Mouse (Mus musculus) liver, embryonic 15.5 days (tissue): ENCODE measurements around the gene Adamts17. TPM values are rescaled to one million over a fixed set of nuclear protein-coding genes. Genes with fewer than 3 reads are reported as not detected.

Source experiments
- ATAC-seq: fragments of 200-750 bp; cut with Nextera tagmentation; 2 replicates; pipeline ENCODE4 v1.8.0; 2017; ENCODE audit warnings: moderate number of reproducible peaks, mild to moderate bottlenecking, moderate library complexity; ENCODE audit not compliant: insufficient read depth
- H3K27ac ChIP-seq: fragments of 300-500 bp; sonication (generic); replicated peaks from 2 replicates; pipeline ENCODE4 v1.5.1; 2015; ENCODE audit warnings: mild to moderate bottlenecking, inconsistent platforms
- H3K27me3 ChIP-seq: fragments of 300-500 bp; sonication (generic); 2 replicates; pipeline ENCODE4 v1.6.1; 2015; ENCODE audit warnings: mild to moderate bottlenecking, inconsistent platforms
- H3K36me3 ChIP-seq: fragments of 300-500 bp; sonication (generic); replicated peaks from 2 replicates; pipeline ENCODE4 v1.6.1; 2015; ENCODE audit warnings: moderate library complexity, mild to moderate bottlenecking, inconsistent platforms
- H3K4me1 ChIP-seq: fragments of 300-500 bp; sonication (generic); replicated peaks from 2 replicates; pipeline ENCODE4 v1.6.1; 2015; ENCODE audit warnings: inconsistent platforms
- H3K4me2 ChIP-seq: fragments of 300-500 bp; sonication (generic); 2 replicates; pipeline ENCODE4 v1.6.1; 2015; ENCODE audit warnings: moderate library complexity, mild to moderate bottlenecking, inconsistent platforms
- H3K4me3 ChIP-seq: fragments of 300-500 bp; sonication (generic); replicated peaks from 2 replicates; pipeline ENCODE4 v1.5.1; 2015; ENCODE audit warnings: mild to moderate bottlenecking, inconsistent platforms
- H3K9ac ChIP-seq: fragments of 300-500 bp; sonication (generic); 2 replicates; pipeline ENCODE4 v1.6.1; 2015; ENCODE audit warnings: moderate library complexity, mild to moderate bottlenecking, inconsistent platforms
- H3K9me3 ChIP-seq: fragments of 300-500 bp; sonication (generic); replicated peaks from 2 replicates; pipeline ENCODE4 v1.6.1; 2016; ENCODE audit warnings: inconsistent platforms
- WGBS: fragments of 180-500 bp; shearing (Covaris S2); methylation state at CpG from one replicate; pipeline ENCODE4 v1.1.7; 2015; ENCODE audit warnings: mixed read lengths; ENCODE audit not compliant: insufficient replicate concordance; 5-methylcytosine and 5-hydroxymethylcytosine counted together
- polyA plus RNA-seq: library from polyadenylated mRNA; unstranded; fragments of >200 nt; fragmentation: Nextera tagmentation; extraction: Ambion mirVana; gene quantifications from 2 replicates; pipeline ENCODE4 v1.2.1, GENCODE M21; 2015

Adamts17 gene
- polyA plus RNA-seq, 1 experiment from 2014 or later, result 0.12 TPM

GRCm38 (mm10) chr7:66934062-66934461 lies 94.5 kb downstream of the Adamts17 start:
- H3K36me3 ChIP-seq, result no peaks in the 10 kb centered on the region
- H3K27me3 ChIP-seq, result no peaks in the 10 kb centered on the region
- 67% methylated on average over 6 of the region's 6 CpGs for WGBS
- no peak overlapping the region for H3K4me3 ChIP-seq
- H3K4me1 ChIP-seq, result no peaks in the 10 kb centered on the region
- no peaks in the 10 kb centered on the region for H3K9me3 ChIP-seq
- H3K27ac ChIP-seq, result no peak overlapping the region
- H3K9ac ChIP-seq, result no peak overlapping the region
- no peak overlapping the region for H3K4me2 ChIP-seq
- no peak for ATAC-seq

DNA sequence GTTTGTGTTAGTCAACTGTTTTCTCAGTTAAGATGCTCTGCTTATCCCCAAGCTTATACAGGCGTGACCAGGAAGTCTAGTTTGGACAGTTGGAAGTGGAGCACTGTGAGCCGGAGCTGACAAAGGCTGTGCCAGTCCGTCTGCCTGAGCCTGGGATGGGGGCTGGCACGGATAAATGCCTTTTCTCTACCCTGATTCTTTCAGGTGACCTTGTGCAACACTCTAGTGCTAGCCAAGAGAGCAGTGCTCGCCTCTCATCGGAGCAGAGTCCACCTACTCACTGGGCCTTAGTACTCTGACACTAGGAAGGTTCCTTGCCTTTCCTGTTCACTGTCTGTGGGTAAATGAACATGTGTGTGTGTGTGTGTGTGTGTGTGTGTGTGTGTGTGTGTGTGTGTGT lies 95.5 kb downstream of the Adamts17 start:
- no peak overlapping the region for H3K4me3 ChIP-seq
- H3K9ac ChIP-seq, result no peak overlapping the region
- H3K27ac ChIP-seq, result no peak overlapping the region
- no peaks in the 10 kb centered on the region for H3K4me1 ChIP-seq
- H3K27me3 ChIP-seq, result no peaks in the 10 kb centered on the region
- no peak for ATAC-seq
- no peak overlapping the region for H3K4me2 ChIP-seq
- no peaks in the 10 kb centered on the region for H3K9me3 ChIP-seq
- no peaks in the 10 kb centered on the region for H3K36me3 ChIP-seq
- WGBS, result 65% methylated on average over 6 of the region's 6 CpGs

- H3K4me2 ChIP-seq, result no peak overlapping the region
- no peaks in the 10 kb centered on the region for H3K27me3 ChIP-seq
- 60% methylated on average over 8 of the region's 8 CpGs for WGBS
- H3K9me3 ChIP-seq, result no peaks in the 10 kb centered on the region
- no peaks in the 10 kb centered on the region for H3K4me1 ChIP-seq
- no peaks in the 10 kb centered on the region for H3K36me3 ChIP-seq
- no peak overlapping the region for H3K9ac ChIP-seq
- no peak overlapping the region for H3K4me3 ChIP-seq
- H3K27ac ChIP-seq, result no peak overlapping the region
- no peak for ATAC-seq
These were observed 96.7 kb downstream of the Adamts17 start for GRCm38 (mm10) chr7:66936042-66936755.

- ATAC-seq, result no peak
- Histone ChIP-seq H3K27ac (no peak overlapping the region), H3K27me3 (no peaks in the 10 kb centered on the region), H3K36me3 (no peaks in the 10 kb centered on the region), H3K9me3 (no peaks in the 10 kb centered on the region), H3K4me2 (no peak overlapping the region), H3K4me3 (no peak overlapping the region), H3K4me1 (no peaks in the 10 kb centered on the region), H3K9ac (no peak overlapping the region)
- WGBS, result 48% methylated on average over 2 of the region's 2 CpGs
These were observed 97.4 kb downstream of the Adamts17 start for GRCm38 (mm10) chr7:66936911-66937310.

GRCm38 (mm10) chr7:66938988-66939783 lies 99.7 kb downstream of the Adamts17 start:
- Histone ChIP-seq H3K4me3 (no peak overlapping the region), H3K27me3 (no peaks in the 10 kb centered on the region), H3K9ac (no peak overlapping the region), H3K4me1 (no peaks in the 10 kb centered on the region), H3K27ac (no peak overlapping the region), H3K4me2 (no peak overlapping the region), H3K9me3 (no peaks in the 10 kb centered on the region), H3K36me3 (no peaks in the 10 kb centered on the region)
- ATAC-seq, result no peak
- 64% methylated on average over 13 of the region's 13 CpGs for WGBS

GRCm38 (mm10) chr7:66940761-66941160 lies 101.2 kb downstream of the Adamts17 start:
- ATAC-seq, result no peak
- H3K4me3 ChIP-seq, result no peak overlapping the region
- no peak overlapping the region for H3K9ac ChIP-seq
- no peak overlapping the region for H3K27ac ChIP-seq
- H3K27me3 ChIP-seq, result no peaks in the 10 kb centered on the region
- no peak overlapping the region for H3K4me2 ChIP-seq
- 53% methylated on average over 4 of the region's 4 CpGs for WGBS
- no peaks in the 10 kb centered on the region for H3K36me3 ChIP-seq
- no peaks in the 10 kb centered on the region for H3K4me1 ChIP-seq
- no peaks in the 10 kb centered on the region for H3K9me3 ChIP-seq

DNA sequence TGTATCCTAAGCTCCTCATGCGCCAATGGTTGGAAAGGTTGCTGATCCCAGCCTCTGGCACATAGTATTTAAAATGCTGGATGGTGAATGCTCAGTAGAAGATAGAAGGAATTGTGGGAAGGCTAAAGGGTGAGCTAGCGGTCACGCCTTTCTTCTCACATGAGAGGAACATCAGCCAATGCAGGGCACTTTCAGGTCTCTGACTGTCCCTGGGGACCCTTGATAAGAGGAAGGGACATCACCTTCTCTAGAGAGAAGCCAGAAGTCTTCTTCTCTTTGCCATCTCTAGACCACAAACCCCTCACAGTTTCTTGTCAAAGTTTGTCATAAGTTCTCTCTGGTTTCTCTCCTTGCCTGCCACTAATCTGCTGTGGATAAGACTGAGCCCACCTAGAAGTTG lies 109.5 kb downstream of the Adamts17 start:
- Histone ChIP-seq H3K4me1 (no peaks in the 10 kb centered on the region), H3K9ac (no peak overlapping the region), H3K36me3 (no peaks in the 10 kb centered on the region), H3K4me3 (no peak overlapping the region), H3K9me3 (no peaks in the 10 kb centered on the region), H3K27ac (no peak overlapping the region), H3K27me3 (no peaks in the 10 kb centered on the region), H3K4me2 (no peak overlapping the region)
- no peak for ATAC-seq
- WGBS, result 54% methylated on average over 3 of the region's 3 CpGs

DNA sequence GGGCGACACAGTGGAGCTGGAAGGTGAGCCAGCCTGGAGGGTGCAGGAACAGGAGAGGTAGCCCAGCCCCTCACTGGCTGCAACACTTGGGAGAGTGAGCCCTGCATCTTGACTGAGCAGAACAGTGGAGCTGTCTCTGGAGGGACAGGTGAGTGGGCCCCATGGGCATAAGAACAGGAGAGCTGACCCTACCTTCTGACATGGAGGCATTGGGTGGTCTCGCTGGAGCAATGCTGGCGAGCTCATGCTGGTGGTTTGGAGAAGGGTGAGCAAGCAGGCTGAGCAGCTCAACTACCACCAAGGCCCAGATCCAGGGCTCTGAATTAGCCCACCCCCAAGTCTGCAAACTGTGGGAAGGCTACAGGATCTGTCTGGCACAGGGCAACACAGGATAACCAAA lies 113.4 kb downstream of the Adamts17 start:
- no peak overlapping the region for H3K4me3 ChIP-seq
- no peak overlapping the region for H3K4me2 ChIP-seq
- WGBS, result 58% methylated on average over 3 of the region's 3 CpGs
- no peak overlapping the region for H3K9ac ChIP-seq
- no peaks in the 10 kb centered on the region for H3K9me3 ChIP-seq
- ATAC-seq, result no peak
- no peaks in the 10 kb centered on the region for H3K36me3 ChIP-seq
- H3K27ac ChIP-seq, result no peak overlapping the region
- no peaks in the 10 kb centered on the region for H3K27me3 ChIP-seq
- no peaks in the 10 kb centered on the region for H3K4me1 ChIP-seq

- WGBS, result 56% methylated on average over 8 of the region's 8 CpGs
- no peak overlapping the region for H3K27ac ChIP-seq
These were observed 114.5 kb downstream of the Adamts17 start for GRCm38 (mm10) chr7:66954073-66954472.

DNA sequence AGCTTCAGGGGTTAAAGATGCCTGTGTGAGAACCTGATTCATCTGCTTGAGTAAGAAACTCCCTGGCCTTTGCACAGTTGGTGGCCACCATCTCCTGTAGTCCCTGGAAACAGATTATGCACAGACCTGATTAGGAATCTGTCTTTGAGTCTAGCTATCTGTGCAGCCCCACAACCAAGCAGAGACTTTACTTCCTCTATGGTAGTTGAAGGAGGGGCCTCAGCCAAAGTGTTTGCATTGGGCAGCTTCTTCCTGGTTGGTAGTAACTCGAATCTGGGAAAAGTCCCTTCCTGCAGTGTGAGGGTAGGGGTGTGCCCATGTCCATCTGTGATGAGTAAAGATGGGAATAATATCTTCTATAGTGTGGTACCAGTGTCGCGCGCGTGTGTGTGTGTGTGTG lies 115.2 kb downstream of the Adamts17 start:
- no peak for ATAC-seq
- no peak overlapping the region for H3K4me2 ChIP-seq
- H3K9me3 ChIP-seq, result no peaks in the 10 kb centered on the region
- H3K27me3 ChIP-seq, result no peaks in the 10 kb centered on the region
- no peak overlapping the region for H3K9ac ChIP-seq
- WGBS, result 54% methylated on average over 5 of the region's 5 CpGs
- H3K4me3 ChIP-seq, result no peak overlapping the region
- no peaks in the 10 kb centered on the region for H3K36me3 ChIP-seq
- H3K4me1 ChIP-seq, result no peaks in the 10 kb centered on the region
- no peak overlapping the region for H3K27ac ChIP-seq

More at GRCm38 (mm10) chr7:66954073-66954472, 114.5 kb downstream of the Adamts17 start:
- Histone ChIP-seq H3K36me3 (no peaks in the 10 kb centered on the region), H3K9ac (no peak overlapping the region), H3K4me3 (no peak overlapping the region), H3K27me3 (no peaks in the 10 kb centered on the region), H3K4me1 (no peaks in the 10 kb centered on the region), H3K4me2 (no peak overlapping the region), H3K9me3 (no peaks in the 10 kb centered on the region)
- no peak for ATAC-seq

- no peak overlapping the region for H3K27ac ChIP-seq
- WGBS, result 46% methylated on average over 8 of the region's 8 CpGs
- H3K9me3 ChIP-seq, result no peaks in the 10 kb centered on the region
- no peak overlapping the region for H3K4me2 ChIP-seq
- peak; percentile 61 for ATAC-seq
- no peaks in the 10 kb centered on the region for H3K36me3 ChIP-seq
- no peak overlapping the region for H3K4me3 ChIP-seq
- no peaks in the 10 kb centered on the region for H3K27me3 ChIP-seq
- H3K9ac ChIP-seq, result no peak overlapping the region
- H3K4me1 ChIP-seq, result no peaks in the 10 kb centered on the region
These were observed 116.0 kb downstream of the Adamts17 start for GRCm38 (mm10) chr7:66955455-66955919.
